Mouse (Mus musculus) E14TG2a.4 (cell line): ENCODE measurements around the gene Baz1a.

Experiments used
- CTCF ChIP-seq: conservative IDR thresholded peaks from 2 replicates; pipeline ENCODE4 v1.5.1; 2014; ENCODE audit warnings: low read length
- NANOG ChIP-seq: IDR thresholded peaks from 2 replicates; pipeline ENCODE4 v1.6.1; 2014; ENCODE audit warnings: borderline replicate concordance, low read length, mixed read lengths
- POU5F1 ChIP-seq: IDR thresholded peaks from 2 replicates; pipeline ENCODE4 v1.6.1; 2014; ENCODE audit warnings: low read length, borderline replicate concordance

DNA sequence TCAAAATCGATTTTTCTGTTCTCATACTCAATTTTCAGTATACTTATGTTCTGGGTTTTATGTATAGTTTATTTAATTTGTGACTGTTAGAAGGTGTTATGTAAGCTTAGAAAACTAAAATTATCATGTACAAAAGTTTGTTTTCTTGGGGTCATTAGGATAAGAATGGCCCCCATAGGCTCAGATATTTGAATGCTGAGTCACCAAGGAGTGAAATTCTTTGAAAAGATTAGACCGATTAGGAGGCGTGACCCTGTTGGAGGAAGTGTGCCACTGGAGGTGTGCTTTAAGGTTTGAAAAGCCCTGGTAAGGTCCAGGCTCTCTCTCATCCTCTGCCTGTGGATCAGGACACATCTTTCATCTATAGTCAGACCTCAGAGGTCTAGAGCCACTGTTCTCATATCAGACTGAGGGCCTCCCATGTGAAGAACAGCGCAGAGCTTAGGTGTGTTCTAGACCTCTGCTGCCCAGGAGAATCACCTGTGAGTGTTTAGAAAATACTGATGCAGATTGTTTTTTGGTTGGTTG lies 25.8 kb downstream of the Baz1a start:
- TF ChIP-seq CTCF: no peak
- TF ChIP-seq POU5F1: no peak
- no peak for TF ChIP-seq NANOG
